Mouse (Mus musculus) heart, embryonic 11.5 days (tissue): Measurements from ENCODE around the gene Vps8. TPM values are rescaled to one million over a fixed set of nuclear protein-coding genes. Genes with fewer than 3 reads are reported as not detected.

ENCODE experiments used
- ATAC-seq: fragments of 200-750 bp; cut with Nextera tagmentation; replicated peaks from 2 replicates; pipeline ENCODE4 v1.8.0; 2017; ENCODE audit warnings: moderate library complexity; ENCODE audit not compliant: insufficient number of reproducible peaks, low FRiP score, low TSS enrichment
- H3K27ac ChIP-seq: fragments of 300-500 bp; sonication (generic); 2 replicates; pipeline ENCODE4 v1.5.1; 2014; ENCODE audit warnings: mild to moderate bottlenecking, low read depth, low read length
- H3K27me3 ChIP-seq: fragments of 300-500 bp; sonication (generic); 2 replicates; pipeline ENCODE4 v1.6.1; 2014; ENCODE audit warnings: mild to moderate bottlenecking, low read length, mixed read lengths; ENCODE audit not compliant: control insufficient read depth, insufficient read depth
- H3K36me3 ChIP-seq: fragments of 300-500 bp; sonication (generic); 2 replicates; pipeline ENCODE4 v1.6.1; 2014; ENCODE audit warnings: mild to moderate bottlenecking, low read length, moderate library complexity, mixed read lengths; ENCODE audit not compliant: control insufficient read depth, insufficient read depth
- H3K4me1 ChIP-seq: fragments of 300-500 bp; sonication (generic); 2 replicates; pipeline ENCODE4 v1.6.1; 2014; ENCODE audit warnings: low read length; ENCODE audit not compliant: control insufficient read depth, insufficient read depth
- H3K4me2 ChIP-seq: fragments of 300-500 bp; sonication (generic); 2 replicates; pipeline ENCODE4 v1.6.1; 2014; ENCODE audit warnings: mild to moderate bottlenecking, moderate library complexity
- H3K4me3 ChIP-seq: fragments of 300-500 bp; sonication (generic); 2 replicates; pipeline ENCODE4 v1.5.1; 2014; ENCODE audit warnings: low read depth, low read length
- H3K9ac ChIP-seq: fragments of 300-500 bp; sonication (generic); 2 replicates; pipeline ENCODE4 v1.6.1; 2014; ENCODE audit warnings: mild to moderate bottlenecking, low read depth, low read length, moderate library complexity
- H3K9me3 ChIP-seq: fragments of 300-500 bp; sonication (generic); replicated peaks from 2 replicates; pipeline ENCODE4 v1.6.1; 2016; ENCODE audit warnings: low read length; ENCODE audit not compliant: control insufficient read depth
- WGBS: fragments of 180-500 bp; shearing (Covaris S2); extraction: QIAGEN DNeasy Blood & Tissue Kit; methylation state at CpG from one replicate; pipeline ENCODE4 v1.1.7; 2014; ENCODE audit not compliant: insufficient replicate concordance; 5-methylcytosine and 5-hydroxymethylcytosine counted together
- polyA plus RNA-seq: library from polyadenylated mRNA; unstranded; fragments of >200 nt; fragmentation: Nextera tagmentation; extraction: Ambion mirVana; gene quantifications from 2 replicates; pipeline ENCODE4 v1.2.1, GENCODE M21; 2014

Gene Vps8
- polyA plus RNA-seq, 1 experiment from 2014 or later, result 22.5 TPM

GRCm38 (mm10) chr16:21646496-21646895 is 223.6 kb downstream of the Vps8 start:
- H3K27me3 ChIP-seq, result no peaks in the 10 kb centered on the region
- H3K4me3 ChIP-seq, result no peak overlapping the region
- H3K36me3 ChIP-seq, result no peaks in the 10 kb centered on the region; the same call in 1 of the 2 replicates
- peak overlapping the region; percentile 10; the same call in 1 of the 2 replicates for H3K27ac ChIP-seq
- H3K9ac ChIP-seq, result no peak overlapping the region
- H3K4me1 ChIP-seq, result peaks cover 31% of the 10 kb centered on the region
- H3K4me2 ChIP-seq, result no peak overlapping the region
- no peaks in the 10 kb centered on the region for H3K9me3 ChIP-seq
- no peak for ATAC-seq
- 71% methylated on average over 3 of the region's 3 CpGs for WGBS

GRCm38 (mm10) chr16:21648800-21649199 is 225.9 kb downstream of the Vps8 start:
- H3K4me1 ChIP-seq, result peaks cover 24% of the 10 kb centered on the region
- H3K4me2 ChIP-seq, result no peak overlapping the region
- H3K9ac ChIP-seq, result no peak overlapping the region
- H3K27me3 ChIP-seq, result no peaks in the 10 kb centered on the region
- no peaks in the 10 kb centered on the region; the same call in 1 of the 2 replicates for H3K36me3 ChIP-seq
- H3K4me3 ChIP-seq, result no peak overlapping the region
- no peak overlapping the region for H3K27ac ChIP-seq
- no peak for ATAC-seq
- 66% methylated on average over 4 of the region's 4 CpGs for WGBS
- H3K9me3 ChIP-seq, result no peaks in the 10 kb centered on the region

- ATAC-seq, result no peak
- Histone ChIP-seq H3K4me2 (no peak overlapping the region), H3K4me1 (peaks cover 13% of the 10 kb centered on the region; the same call in 1 of the 2 replicates), H3K27ac (no peak overlapping the region), H3K9ac (no peak overlapping the region), H3K36me3 (no peaks in the 10 kb centered on the region; the same call in 1 of the 2 replicates), H3K27me3 (no peaks in the 10 kb centered on the region), H3K9me3 (no peaks in the 10 kb centered on the region), H3K4me3 (no peak overlapping the region)
- 88% methylated on average over 3 of the region's 3 CpGs for whole genome bisulfite sequencing
Measured at GRCm38 (mm10) chr16:21650289-21650688, 227.4 kb downstream of the Vps8 start.

- peaks cover 10% of the 10 kb centered on the region; the same call in 1 of the 2 replicates for H3K4me1 ChIP-seq
- no peaks in the 10 kb centered on the region; the same call in 1 of the 2 replicates for H3K36me3 ChIP-seq
- no peaks in the 10 kb centered on the region for H3K27me3 ChIP-seq
- no peak overlapping the region for H3K4me3 ChIP-seq
- no peak overlapping the region for H3K27ac ChIP-seq
- H3K4me2 ChIP-seq, result no peak overlapping the region
- ATAC-seq, result no peak
- no peaks in the 10 kb centered on the region for H3K9me3 ChIP-seq
- 69% methylated on average over 4 of the region's 4 CpGs for WGBS
- H3K9ac ChIP-seq, result no peak overlapping the region
Measured at GRCm38 (mm10) chr16:21651161-21651560, 228.2 kb downstream of the Vps8 start.

- Histone ChIP-seq H3K4me2 (no peak overlapping the region), H3K9ac (no peak overlapping the region), H3K4me3 (no peak overlapping the region), H3K36me3 (peaks cover 3% of the 10 kb centered on the region; the same call in 1 of the 2 replicates), H3K27me3 (no peaks in the 10 kb centered on the region), H3K4me1 (0 out of 2 replicates have a peak, but pooled peaks cover 4% of the 10 kb centered on the region), H3K9me3 (no peaks in the 10 kb centered on the region), H3K27ac (no peak overlapping the region)
- ATAC-seq, result no peak
- WGBS, result 69% methylated on average over 15 of the region's 15 CpGs
Measured at GRCm38 (mm10) chr16:21653151-21653550, 230.2 kb downstream of the Vps8 start.

GRCm38 (mm10) chr16:21654384-21654783 is 231.5 kb downstream of the Vps8 start:
- Histone ChIP-seq H3K36me3 (peaks cover 3% of the 10 kb centered on the region; the same call in 1 of the 2 replicates), H3K27ac (no peak overlapping the region), H3K9me3 (no peaks in the 10 kb centered on the region), H3K4me2 (no peak overlapping the region), H3K4me3 (no peak overlapping the region), H3K27me3 (no peaks in the 10 kb centered on the region), H3K9ac (no peak overlapping the region), H3K4me1 (0 out of 2 replicates have a peak, but pooled peaks cover 4% of the 10 kb centered on the region)
- WGBS, result 77% methylated on average over 5 of the region's 5 CpGs
- ATAC-seq, result no peak

- no peaks in the 10 kb centered on the region for H3K9me3 ChIP-seq
- no peak overlapping the region for H3K4me3 ChIP-seq
- no peak overlapping the region for H3K9ac ChIP-seq
- no peak overlapping the region for H3K4me2 ChIP-seq
- no peak overlapping the region for H3K27ac ChIP-seq
- whole genome bisulfite sequencing, result 35% methylated on average over 6 of the region's 6 CpGs
- H3K4me1 ChIP-seq, result 0 out of 2 replicates have a peak, but pooled peaks cover 4% of the 10 kb centered on the region
- H3K27me3 ChIP-seq, result no peaks in the 10 kb centered on the region
- ATAC-seq, result no peak
- H3K36me3 ChIP-seq, result peaks cover 3% of the 10 kb centered on the region; the same call in 1 of the 2 replicates
Measured at GRCm38 (mm10) chr16:21655291-21655690, 232.4 kb downstream of the Vps8 start.

- Histone ChIP-seq H3K4me3 (no peak overlapping the region), H3K27ac (no peak overlapping the region), H3K27me3 (no peaks in the 10 kb centered on the region), H3K36me3 (peaks cover 3% of the 10 kb centered on the region; the same call in 1 of the 2 replicates), H3K9me3 (no peaks in the 10 kb centered on the region), H3K9ac (no peak overlapping the region), H3K4me1 (0 out of 2 replicates have a peak, but pooled peaks cover 4% of the 10 kb centered on the region), H3K4me2 (no peak overlapping the region)
- 78% methylated on average over 9 of the region's 9 CpGs for WGBS
- ATAC-seq, result no peak
Measured at GRCm38 (mm10) chr16:21655961-21656360, 233.0 kb downstream of the Vps8 start.
